Mouse (Mus musculus): ENCODE results near the gene Aldh1a2.

DNA sequence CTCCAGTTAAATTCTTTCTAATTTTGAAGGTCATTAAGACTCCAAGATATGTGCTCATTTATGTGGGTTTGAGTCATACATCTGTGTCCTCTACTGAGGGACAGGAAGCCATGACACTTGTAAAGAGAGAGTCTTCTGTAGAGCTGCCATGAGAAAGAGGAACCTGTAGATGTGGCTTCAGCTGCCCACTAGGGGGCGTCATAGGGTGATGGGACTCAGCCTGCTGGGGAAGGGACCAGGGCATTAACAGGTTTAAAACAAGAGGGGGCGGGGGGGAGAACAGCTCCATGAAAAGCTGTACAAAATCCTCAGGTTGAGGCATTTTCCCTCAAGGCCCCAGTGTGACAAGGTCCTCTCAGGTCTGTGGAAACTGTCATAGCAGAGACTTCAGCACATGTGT, 88.0 kb downstream of the Aldh1a2 start:
- TF ChIP-seq GATA1 (IDR thresholded peaks at IDR 0.05; ENCODE audit: borderline replicate concordance, low read length) (no peak), FLI1 (IDR thresholded peaks at IDR 0.05; ENCODE audit: low read length) (no peak)
